In the genomic region with DNA sequence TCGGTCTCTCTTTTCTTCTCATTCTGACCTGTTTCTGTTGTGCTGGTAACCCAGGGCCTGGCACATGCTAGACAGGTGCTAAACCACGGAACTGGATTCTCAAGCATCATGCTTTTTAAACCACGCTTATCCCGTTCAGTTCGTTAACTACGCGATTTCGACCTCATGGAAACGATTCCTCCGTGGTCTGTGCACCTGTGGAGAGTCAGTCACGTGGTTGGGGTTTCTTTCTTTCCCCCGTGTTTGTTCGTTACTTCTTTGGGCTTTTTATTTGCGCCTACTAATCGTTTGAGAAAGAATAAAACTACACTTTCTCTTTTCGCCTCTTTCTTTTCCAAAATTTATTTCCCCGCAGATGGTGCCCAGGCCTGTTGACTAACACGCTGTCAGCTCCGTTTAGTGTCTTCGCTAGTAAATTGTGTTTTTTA, we compare ENCODE assay signal across 13 mouse cellular contexts. TPM values are rescaled to one million over a fixed set of nuclear protein-coding genes. Genes with fewer than 3 reads are reported as not detected.
DNase-seq lines count a peak whose midpoint lies in the region; ATAC-seq and TF ChIP-seq lines count a peak whose summit lies in the region.
"Had no signal": no experiment of that assay in that cellular context is flagged by ENCODE, and none has a peak within 500 bp of the region (broad histone marks: within the 10 kb centered on the region; RNA-seq: fewer than 3 reads in every experiment).

No protein-coding gene starts in this region.

- TF ChIP-seq EP300 in lung, postnatal 0 days (IDR thresholded peaks at IDR 0.05) = no peak

- no peak overlapping the region for H3K9ac ChIP-seq in lung, postnatal 0 days (replicated peaks; ENCODE audit: low read depth)
- H3K9ac ChIP-seq: liver, embryonic 14.5 days; midbrain, embryonic 15.5 days had no signal

- H3K4me1 ChIP-seq in lung, postnatal 0 days (ENCODE audit: insufficient read depth, low read depth, low read length) = no peaks in the 10 kb centered on the region
- H3K4me1 ChIP-seq: embryonic facial prominence, embryonic 10.5 days had no signal

- H3K4me3 ChIP-seq in lung, postnatal 0 days (ENCODE audit: low read depth, low read length) = no peak overlapping the region
- H3K4me3 ChIP-seq: embryonic facial prominence, embryonic 10.5 days; midbrain, embryonic 15.5 days had no signal

- no peak overlapping the region for H3K4me2 ChIP-seq in lung, postnatal 0 days (replicated peaks; ENCODE audit: low read depth, low read length)
- H3K4me2 ChIP-seq: midbrain, embryonic 15.5 days had no signal

- no peaks in the 10 kb centered on the region for H3K27me3 ChIP-seq in lung, postnatal 0 days (replicated peaks; ENCODE audit: insufficient read depth, low read length)
- H3K27me3 ChIP-seq: midbrain, embryonic 15.5 days had no signal

- no peak for TF ChIP-seq CTCF in lung, postnatal 0 days (IDR thresholded peaks at IDR 0.05)

- H3K36me3 ChIP-seq in lung, postnatal 0 days (ENCODE audit: insufficient read depth, low read length) = no peaks in the 10 kb centered on the region
- H3K36me3 ChIP-seq: embryonic facial prominence, embryonic 10.5 days; midbrain, embryonic 15.5 days had no signal

- no peak overlapping the region for H3K27ac ChIP-seq in lung, postnatal 0 days (ENCODE audit: low read length)
- H3K27ac ChIP-seq: embryonic facial prominence, embryonic 10.5 days; liver, embryonic 14.5 days; midbrain, embryonic 15.5 days had no signal

- DNase-seq in cerebellum, adult 18-20 months = peak; percentile 27 to 33
- no peak for DNase-seq in cerebellum, postnatal 4 days (ENCODE audit: low spot score in 2 of 2)
- peak; percentile 68 for DNase-seq in CD4-positive, CD25-positive, alpha-beta regulatory T cell, adult 2 months (ENCODE audit: low read depth, low spot score)
- DNase-seq in cerebellum, adult 8-10 months = peak; percentile 20
- DNase-seq in thymus, adult 18-20 months = peak; percentile 64 to 84
- DNase-seq in lung, postnatal 0 days (ENCODE audit: low spot score) = no peak
- no peak for DNase-seq in testis, postnatal 14 days (ENCODE audit: low spot score)
- no peak for DNase-seq in ovary, postnatal 14 days (ENCODE audit: low spot score)
- DNase-seq: lung, postnatal 4 days had no signal

- H3K9me3 ChIP-seq in lung, postnatal 0 days (ENCODE audit: low read length) = no peaks in the 10 kb centered on the region
- H3K9me3 ChIP-seq: embryonic facial prominence, embryonic 10.5 days; midbrain, embryonic 15.5 days had no signal

- ATAC-seq in lung, postnatal 0 days = no peak
- ATAC-seq: hindbrain, embryonic 16.5 days; midbrain, embryonic 15.5 days had no signal

- WGBS in lung, postnatal 0 days = 86% methylated on average over 20 of the region's 20 CpGs

RNA-seq across cellular contexts. Expression of a gene that starts 42.0 kb away (rescaled TPM):
- 135 and 137 TPM in 2 replicates for polyA plus RNA-seq in lung, postnatal 0 days (2015; fragmentation: Nextera tagmentation; extraction: Ambion mirVana)

Comparison
In these comparisons a context has a peak if more than half of its experiments do, and no peak if none do; other contexts are left out.
1. DNase-seq: peak in cerebellum, adult 18-20 months (2 of 2), CD4-positive, CD25-positive, alpha-beta regulatory T cell, adult 2 months (single experiment), cerebellum, adult 8-10 months (single experiment) and thymus, adult 18-20 months (2 of 2); none in cerebellum, postnatal 4 days (0 of 2), lung, postnatal 0 days (single experiment), testis, postnatal 14 days (single experiment) and ovary, postnatal 14 days (single experiment).